In the genomic region with DNA sequence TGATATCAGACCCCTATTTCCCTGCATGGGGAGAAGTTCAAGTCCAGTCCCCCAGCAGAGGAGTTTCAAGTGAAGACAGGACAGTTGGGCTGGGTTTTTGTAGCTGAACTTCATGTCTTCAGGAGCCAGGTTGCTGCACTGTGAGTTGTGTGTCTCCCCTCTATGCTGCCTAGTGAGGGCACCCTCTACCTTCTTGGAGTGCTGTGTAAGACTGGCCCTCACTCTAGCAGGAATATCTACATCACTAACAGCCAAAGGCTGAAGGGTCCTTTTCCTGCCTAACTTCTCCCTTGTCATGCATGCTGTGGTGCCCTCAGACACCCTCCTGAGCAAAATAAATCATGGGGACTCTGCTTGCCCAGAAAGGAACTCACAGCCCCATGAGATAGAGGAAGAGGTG, we compare ENCODE assay signal across 7 mouse cellular contexts. TPM values are rescaled to one million over a fixed set of nuclear protein-coding genes. Genes with fewer than 3 reads are reported as not detected.
A peak's percentile ranks its signal among the peaks of the same experiment; 100 is the strongest.
DNase-seq lines count a peak whose midpoint lies in the region; ATAC-seq and TF ChIP-seq lines count a peak whose summit lies in the region.

No protein-coding gene starts in this region.

- H3K27me3 ChIP-seq in liver, embryonic 11.5 days (replicated peaks; ENCODE audit: control insufficient read depth, insufficient read depth, low read length): 0 out of 2 replicates have a peak, but pooled peaks cover 3% of the 10 kb centered on the region
- H3K27me3 ChIP-seq in embryonic facial prominence, embryonic 13.5 days: peaks cover 10% of the 10 kb centered on the region; the same call in 1 of the 2 replicates
- 0 out of 2 replicates have a peak, but pooled peaks cover 7% of the 10 kb centered on the region for H3K27me3 ChIP-seq in limb, embryonic 10.5 days (ENCODE audit: low read depth, poor library complexity, severe bottlenecking)
- no peaks in the 10 kb centered on the region for H3K27me3 ChIP-seq in stomach, postnatal 0 days (ENCODE audit: control insufficient read depth, insufficient read depth, low read length)

- peak; percentile 28; the same call in 1 of the 2 replicates for TF ChIP-seq CTCF in stomach, postnatal 0 days (IDR thresholded peaks at IDR 0.05; ENCODE audit: low read depth)

- intact Hi-C loops in left cerebral cortex, postnatal 4 days (cut with DNase I): no loop called here
- intact Hi-C loops in left cerebral cortex, postnatal 10 days (cut with DNase I): no loop called here

- peak overlapping the region; percentile 99 for H3K4me3 ChIP-seq in liver, embryonic 11.5 days (ENCODE audit: low read depth, low read length)
- peak overlapping the region; percentile 96; the same call in 1 of the 2 replicates for H3K4me3 ChIP-seq in embryonic facial prominence, embryonic 13.5 days
- peak overlapping the region; percentile 78 for H3K4me3 ChIP-seq in limb, embryonic 10.5 days
- peak overlapping the region; percentile 89; the same call in 1 of the 2 replicates for H3K4me3 ChIP-seq in stomach, postnatal 0 days (ENCODE audit: low read depth, low read length)

- no peak for ATAC-seq in liver, embryonic 11.5 days (replicated peaks; ENCODE audit: low FRiP score)
- ATAC-seq in embryonic facial prominence, embryonic 13.5 days (ENCODE audit: insufficient number of reproducible peaks, insufficient read depth, low FRiP score, low TSS enrichment, low read depth): no peak
- ATAC-seq in stomach, postnatal 0 days (ENCODE audit: low FRiP score, low TSS enrichment): no peak

- H3K27ac ChIP-seq in liver, embryonic 11.5 days (ENCODE audit: low read depth, low read length): no peak overlapping the region
- no peak overlapping the region for H3K27ac ChIP-seq in embryonic facial prominence, embryonic 13.5 days
- no peak overlapping the region for H3K27ac ChIP-seq in limb, embryonic 10.5 days
- H3K27ac ChIP-seq in stomach, postnatal 0 days (replicated peaks): no peak overlapping the region

- no peaks in the 10 kb centered on the region for H3K9me3 ChIP-seq in liver, embryonic 11.5 days (ENCODE audit: control insufficient read depth, low read length)
- H3K9me3 ChIP-seq in embryonic facial prominence, embryonic 13.5 days: no peaks in the 10 kb centered on the region
- no peaks in the 10 kb centered on the region for H3K9me3 ChIP-seq in limb, embryonic 10.5 days (replicated peaks)
- H3K9me3 ChIP-seq in stomach, postnatal 0 days (ENCODE audit: control insufficient read depth, low read length): no peaks in the 10 kb centered on the region

- DNase-seq in liver, embryonic 11.5 days (ENCODE audit: low spot score): no peak
- no peak for DNase-seq in liver
- no peak for DNase-seq in limb, embryonic 10.5 days (ENCODE audit: low spot score)
- DNase-seq in stomach, postnatal 0 days (ENCODE audit: low spot score): no peak
- no peak for DNase-seq in left cerebral cortex, postnatal 4 days
- no peak for DNase-seq in left cerebral cortex, postnatal 10 days (ENCODE audit: extremely low spot score in 1 of 2, low spot score in 2 of 2)

- peaks cover 17% of the 10 kb centered on the region for H3K4me1 ChIP-seq in liver, embryonic 11.5 days (replicated peaks; ENCODE audit: control insufficient read depth, insufficient read depth, low read length)
- H3K4me1 ChIP-seq in embryonic facial prominence, embryonic 13.5 days: peaks cover 23% of the 10 kb centered on the region
- H3K4me1 ChIP-seq in limb, embryonic 10.5 days: peaks cover 26% of the 10 kb centered on the region
- no peaks in the 10 kb centered on the region for H3K4me1 ChIP-seq in stomach, postnatal 0 days (replicated peaks; ENCODE audit: control insufficient read depth, insufficient read depth)

- no peaks in the 10 kb centered on the region for H3K36me3 ChIP-seq in liver, embryonic 11.5 days (ENCODE audit: control insufficient read depth, insufficient read depth, low read length)
- no peaks in the 10 kb centered on the region for H3K36me3 ChIP-seq in embryonic facial prominence, embryonic 13.5 days
- peaks cover 6% of the 10 kb centered on the region; the same call in 1 of the 2 replicates for H3K36me3 ChIP-seq in limb, embryonic 10.5 days
- H3K36me3 ChIP-seq in stomach, postnatal 0 days (ENCODE audit: control insufficient read depth, insufficient read depth, low read length): no peaks in the 10 kb centered on the region

- H3K9ac ChIP-seq in liver, embryonic 11.5 days (ENCODE audit: low read depth, low read length): no peak overlapping the region
- H3K9ac ChIP-seq in embryonic facial prominence, embryonic 13.5 days: 0 out of 2 replicates have a peak overlapping the region, but pooled peaks have one; percentile 91
- H3K9ac ChIP-seq in stomach, postnatal 0 days (ENCODE audit: low read length): no peak overlapping the region

- peak overlapping the region; percentile 76 for H3K4me2 ChIP-seq in liver, embryonic 11.5 days
- H3K4me2 ChIP-seq in embryonic facial prominence, embryonic 13.5 days: peak overlapping the region; percentile 99
- H3K4me2 ChIP-seq in stomach, postnatal 0 days (replicated peaks; ENCODE audit: low read depth): peak overlapping the region; percentile 67

- TF ChIP-seq EP300 in stomach, postnatal 0 days (optimal IDR thresholded peaks at IDR 0.05): no peak

RNA-seq across cellular contexts. Expression of a gene that starts 1.1 kb away (rescaled TPM):
- 42.5 and 47.8 TPM in 2 replicates for polyA plus RNA-seq in liver, embryonic 11.5 days (2014; fragmentation: Nextera tagmentation; extraction: Ambion mirVana)
- polyA plus RNA-seq in embryonic facial prominence, embryonic 13.5 days (2015; fragmentation: Nextera tagmentation; extraction: Ambion mirVana): 34.9 and 35.5 TPM in 2 replicates
- polyA plus RNA-seq in limb, embryonic 10.5 days (2016; fragmentation: Nextera tagmentation; extraction: Ambion mirVana): 36.0 and 38.5 TPM in 2 replicates
- polyA plus RNA-seq in stomach, postnatal 0 days (2015; fragmentation: Nextera tagmentation; extraction: Ambion mirVana): 23.1 and 23.6 TPM in 2 replicates
- total RNA-seq in left cerebral cortex, postnatal 4 days (2021): 10 to 100 TPM; 16.8 to 18.6 TPM
- total RNA-seq in left cerebral cortex, postnatal 10 days (2021): 10 to 100 TPM; 17.6 to 17.9 TPM

RNA-seq across cellular contexts. Expression of a gene that starts 5.0 kb away (rescaled TPM):
- polyA plus RNA-seq in liver, embryonic 11.5 days (2014; fragmentation: Nextera tagmentation; extraction: Ambion mirVana): 11.5 and 11.7 TPM in 2 replicates
- polyA plus RNA-seq in embryonic facial prominence, embryonic 13.5 days (2015; fragmentation: Nextera tagmentation; extraction: Ambion mirVana): 9.7 and 11.8 TPM in 2 replicates
- polyA plus RNA-seq in limb, embryonic 10.5 days (2016; fragmentation: Nextera tagmentation; extraction: Ambion mirVana): 9.1 and 10.0 TPM in 2 replicates
- 3.0 and 3.1 TPM in 2 replicates for polyA plus RNA-seq in stomach, postnatal 0 days (2015; fragmentation: Nextera tagmentation; extraction: Ambion mirVana)
- total RNA-seq in left cerebral cortex, postnatal 4 days (2021): 10 to 100 TPM; 23.5 to 26.9 TPM
- 10 to 100 TPM; 31.8 to 32.3 TPM for total RNA-seq in left cerebral cortex, postnatal 10 days (2021)

RNA-seq across cellular contexts. Expression of a gene that starts 8.0 kb away (rescaled TPM):
- not detected in 2 replicates for polyA plus RNA-seq in liver, embryonic 11.5 days (2014; fragmentation: Nextera tagmentation; extraction: Ambion mirVana)
- polyA plus RNA-seq in embryonic facial prominence, embryonic 13.5 days (2015; fragmentation: Nextera tagmentation; extraction: Ambion mirVana): 0.31 TPM in 1 of 2 replicates, not detected in the other
- not detected in 2 replicates for polyA plus RNA-seq in limb, embryonic 10.5 days (2016; fragmentation: Nextera tagmentation; extraction: Ambion mirVana)
- 5.8 and 6.0 TPM in 2 replicates for polyA plus RNA-seq in stomach, postnatal 0 days (2015; fragmentation: Nextera tagmentation; extraction: Ambion mirVana)
- total RNA-seq in left cerebral cortex, postnatal 4 days (2021): not detected
- not detected for total RNA-seq in left cerebral cortex, postnatal 10 days (2021)

RNA-seq across cellular contexts. Expression of a gene that starts 21.0 kb away (rescaled TPM):
- 0.11 and 0.14 TPM in 2 replicates for polyA plus RNA-seq in liver, embryonic 11.5 days (2014; fragmentation: Nextera tagmentation; extraction: Ambion mirVana)
- polyA plus RNA-seq in embryonic facial prominence, embryonic 13.5 days (2015; fragmentation: Nextera tagmentation; extraction: Ambion mirVana): not detected in 2 replicates
- not detected in 2 replicates for polyA plus RNA-seq in limb, embryonic 10.5 days (2016; fragmentation: Nextera tagmentation; extraction: Ambion mirVana)
- 0.80 and 0.84 TPM in 2 replicates for polyA plus RNA-seq in stomach, postnatal 0 days (2015; fragmentation: Nextera tagmentation; extraction: Ambion mirVana)
- under 1 TPM in 1 of 2 experiments, not detected in 1; 0.16 TPM for total RNA-seq in left cerebral cortex, postnatal 4 days (2021)
- total RNA-seq in left cerebral cortex, postnatal 10 days (2021): not detected

RNA-seq across cellular contexts. Expression of a gene that starts 50.0 kb away (rescaled TPM):
- polyA plus RNA-seq in liver, embryonic 11.5 days (2014; fragmentation: Nextera tagmentation; extraction: Ambion mirVana): 18.7 and 19.7 TPM in 2 replicates
- polyA plus RNA-seq in embryonic facial prominence, embryonic 13.5 days (2015; fragmentation: Nextera tagmentation; extraction: Ambion mirVana): 26.0 and 27.8 TPM in 2 replicates
- polyA plus RNA-seq in limb, embryonic 10.5 days (2016; fragmentation: Nextera tagmentation; extraction: Ambion mirVana): 21.3 and 26.5 TPM in 2 replicates
- polyA plus RNA-seq in stomach, postnatal 0 days (2015; fragmentation: Nextera tagmentation; extraction: Ambion mirVana): 10.5 and 11.5 TPM in 2 replicates
- total RNA-seq in left cerebral cortex, postnatal 4 days (2021): 10 to 100 TPM; 40.9 to 42.5 TPM
- total RNA-seq in left cerebral cortex, postnatal 10 days (2021): 10 to 100 TPM; 44.6 to 44.9 TPM
